Mouse (Mus musculus): ENCODE results near the gene Smim13. TPM values are rescaled to one million over a fixed set of nuclear protein-coding genes. Genes with fewer than 3 reads are reported as not detected.

Gene Smim13
- polyA plus RNA-seq, 1 experiment from 2014 or later = 13.7 TPM

DNA sequence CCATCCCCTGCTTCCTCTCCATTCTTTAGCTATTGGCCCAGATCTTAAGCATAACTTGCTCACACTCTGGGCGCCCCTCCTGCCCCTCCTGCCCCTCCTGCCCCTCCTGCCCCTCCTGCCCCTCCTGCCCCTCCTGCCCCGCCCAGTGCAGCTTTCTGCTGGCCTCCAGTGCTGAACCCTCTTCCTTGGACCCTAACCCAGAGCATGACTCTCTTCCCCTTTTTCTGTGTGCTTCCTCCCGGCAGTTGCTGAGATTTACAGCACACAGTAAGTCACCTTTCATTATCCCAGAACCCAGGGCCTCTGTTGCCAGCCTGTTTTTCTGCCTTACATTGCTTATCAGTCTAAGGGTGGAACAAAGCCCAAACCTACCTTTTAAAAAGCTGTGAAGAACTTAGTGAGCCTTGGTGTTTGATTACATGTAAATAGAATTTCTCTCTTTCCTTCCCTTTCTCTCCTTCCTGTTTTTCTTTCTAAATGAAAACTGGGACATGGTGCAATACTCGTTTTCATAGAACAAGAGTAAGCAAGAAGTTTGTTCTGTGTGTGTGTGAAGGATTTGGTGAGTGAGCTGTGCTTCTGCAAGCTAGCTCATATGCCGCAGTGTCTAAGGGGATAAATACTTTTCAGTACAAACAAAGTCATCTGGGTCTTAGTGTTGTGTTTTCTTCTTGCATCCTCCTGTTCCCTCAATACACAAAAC lies 13.8 kb downstream of the Smim13 start:
- Histone ChIP-seq H3K9me3 (ENCODE audit: control insufficient read depth, low read length) (no peaks in the 10 kb centered on the region), H3K4me1 (ENCODE audit: control insufficient read depth, insufficient read depth, low read length) (no peaks in the 10 kb centered on the region), H3K36me3 (ENCODE audit: control insufficient read depth, insufficient read depth, low read length) (no peaks in the 10 kb centered on the region), H3K9ac (ENCODE audit: low read length) (no peak overlapping the region), H3K27me3 (ENCODE audit: control insufficient read depth, insufficient read depth, low read length) (no peaks in the 10 kb centered on the region), H3K4me2 (no peak overlapping the region), H3K4me3 (ENCODE audit: low read depth, low read length) (no peak overlapping the region), H3K27ac (ENCODE audit: low read depth, low read length) (no peak overlapping the region)
- ATAC-seq (ENCODE audit: low FRiP score) (no peak), DNase-seq (ENCODE audit: low spot score, missing footprints) (no peak)
- 86% methylated on average over 5 of the region's 5 CpGs for WGBS

DNA sequence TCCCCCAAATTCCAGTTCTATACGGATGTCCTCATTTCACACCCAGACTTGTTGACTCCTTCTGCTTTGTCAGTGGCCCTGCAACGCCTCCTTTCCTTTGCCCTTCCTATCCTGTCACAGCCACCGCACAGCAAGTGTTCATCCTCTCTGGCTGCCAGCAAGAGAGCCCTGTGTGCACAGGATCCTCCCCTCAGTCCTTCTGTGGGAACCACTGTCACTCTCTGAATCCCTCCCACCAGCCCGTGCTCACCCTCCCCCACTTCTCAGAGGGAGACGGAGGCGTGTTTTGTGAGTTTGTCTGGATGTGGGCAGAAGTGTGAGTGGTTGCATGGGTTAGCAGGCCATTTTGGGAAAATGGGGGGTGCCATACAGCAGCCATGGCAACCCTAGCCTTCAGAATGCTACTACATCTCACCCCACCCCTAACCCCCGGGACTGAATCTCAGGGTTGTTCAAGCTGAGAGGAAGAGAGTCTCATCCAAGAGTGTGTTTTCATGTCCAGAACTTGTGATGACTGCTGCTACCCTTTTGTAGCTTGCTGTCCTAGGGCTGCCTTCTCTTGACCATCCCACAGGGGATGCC lies 18.3 kb downstream of the Smim13 start:
- H3K4me1 ChIP-seq (ENCODE audit: control insufficient read depth, insufficient read depth, low read length) = no peaks in the 10 kb centered on the region
- WGBS = 29% methylated on average over 7 of the region's 7 CpGs
- H3K9ac ChIP-seq (ENCODE audit: low read length) = no peak overlapping the region
- no peaks in the 10 kb centered on the region for H3K9me3 ChIP-seq (ENCODE audit: control insufficient read depth, low read length)
- no peaks in the 10 kb centered on the region for H3K27me3 ChIP-seq (ENCODE audit: control insufficient read depth, insufficient read depth, low read length)
- no peak overlapping the region for H3K4me2 ChIP-seq
- DNase-seq (ENCODE audit: low spot score, missing footprints) (no peak), ATAC-seq (ENCODE audit: low FRiP score) (no peak)
- H3K27ac ChIP-seq (ENCODE audit: low read depth, low read length) = no peak overlapping the region
- no peaks in the 10 kb centered on the region for H3K36me3 ChIP-seq (ENCODE audit: control insufficient read depth, insufficient read depth, low read length)
- no peak overlapping the region for H3K4me3 ChIP-seq (ENCODE audit: low read depth, low read length)

DNA sequence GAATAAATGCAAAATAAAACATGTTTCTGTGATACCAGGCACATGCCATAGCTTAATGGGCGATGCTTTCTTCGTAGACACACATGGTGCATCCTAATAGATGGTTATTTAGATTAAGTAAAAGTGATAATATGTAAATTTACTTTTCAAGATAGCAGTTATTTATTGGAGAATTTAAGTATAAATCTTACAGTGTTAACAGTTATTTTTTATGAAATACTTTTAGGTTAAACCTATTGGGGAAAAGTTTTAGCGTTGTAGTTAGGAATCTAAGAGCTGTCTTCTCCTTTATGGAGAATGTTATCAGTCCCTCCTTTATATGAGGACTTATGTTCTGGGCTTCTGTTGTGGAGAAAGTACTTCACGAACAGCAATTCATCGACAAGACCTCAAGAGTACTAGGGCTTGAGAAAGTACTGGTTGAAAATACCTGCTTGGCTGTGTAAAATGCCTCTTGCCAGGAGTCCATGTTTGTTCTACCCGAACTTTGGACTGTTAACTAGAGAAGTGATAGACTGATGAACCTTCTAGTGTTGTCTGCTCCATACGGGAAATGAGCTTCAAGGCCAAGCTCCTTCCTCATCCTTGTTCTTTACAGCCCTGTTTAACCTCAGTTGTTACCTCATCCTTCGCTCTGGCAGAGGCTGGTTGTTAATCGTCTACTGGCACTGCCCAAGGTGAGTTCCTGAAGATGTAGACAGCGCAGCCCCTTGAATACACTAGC lies 24.4 kb downstream of the Smim13 start, which contains the start of gene Gm17364:
Gm17364 (minus strand) TSS at position 51 of the 724 bp plus-strand sequence.
- Histone ChIP-seq H3K9ac (ENCODE audit: low read length) (no peak within 1 kb of the TSS), H3K9me3 (ENCODE audit: control insufficient read depth, low read length) (no peaks in the 10 kb centered on the region), H3K36me3 (ENCODE audit: control insufficient read depth, insufficient read depth, low read length) (no peaks in the 10 kb centered on the region), H3K27ac (ENCODE audit: low read depth, low read length) (no peak within 1 kb of the TSS), H3K27me3 (ENCODE audit: control insufficient read depth, insufficient read depth, low read length) (no peaks in the 10 kb centered on the region), H3K4me1 (ENCODE audit: control insufficient read depth, insufficient read depth, low read length) (no peaks in the 10 kb centered on the region), H3K4me3 (ENCODE audit: low read depth, low read length) (no peak within 1 kb of the TSS), H3K4me2 (no peak within 1 kb of the TSS)
- ATAC-seq (ENCODE audit: low FRiP score) (no peak), DNase-seq (ENCODE audit: low spot score, missing footprints) (no peak)
- 94% methylated on average over 10 of the region's 10 CpGs for WGBS

DNA sequence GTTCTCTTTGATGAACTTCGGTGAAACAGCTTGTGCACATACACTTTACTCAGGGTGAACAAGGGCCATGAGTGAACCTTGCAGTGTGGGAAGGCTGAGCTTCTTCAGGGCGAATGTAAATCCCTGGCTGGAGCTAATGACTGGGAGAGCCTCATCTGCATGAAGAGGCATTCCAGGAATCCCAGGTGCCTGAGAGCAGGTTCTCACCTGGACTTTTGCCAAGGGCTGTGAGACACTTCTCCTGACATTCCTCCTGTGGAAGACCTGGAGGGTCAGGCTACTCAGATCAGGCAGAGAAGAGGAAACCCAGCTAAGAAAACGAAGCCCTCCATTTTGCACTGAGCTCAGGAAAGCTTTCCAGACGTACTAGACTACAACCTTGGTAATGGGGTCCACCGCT lies 31.1 kb downstream of the Smim13 start:
- DNase-seq (ENCODE audit: low spot score, missing footprints) = no peak
- Histone ChIP-seq H3K27ac (ENCODE audit: low read depth, low read length) (no peak overlapping the region), H3K27me3 (ENCODE audit: control insufficient read depth, insufficient read depth, low read length) (no peaks in the 10 kb centered on the region), H3K36me3 (ENCODE audit: control insufficient read depth, insufficient read depth, low read length) (no peaks in the 10 kb centered on the region), H3K9me3 (ENCODE audit: control insufficient read depth, low read length) (no peaks in the 10 kb centered on the region), H3K9ac (ENCODE audit: low read length) (no peak overlapping the region), H3K4me3 (ENCODE audit: low read depth, low read length) (no peak overlapping the region), H3K4me2 (no peak overlapping the region), H3K4me1 (ENCODE audit: control insufficient read depth, insufficient read depth, low read length) (no peaks in the 10 kb centered on the region)
- ATAC-seq (ENCODE audit: low FRiP score) = no peak
- 78% methylated on average over 5 of the region's 5 CpGs for WGBS

DNA sequence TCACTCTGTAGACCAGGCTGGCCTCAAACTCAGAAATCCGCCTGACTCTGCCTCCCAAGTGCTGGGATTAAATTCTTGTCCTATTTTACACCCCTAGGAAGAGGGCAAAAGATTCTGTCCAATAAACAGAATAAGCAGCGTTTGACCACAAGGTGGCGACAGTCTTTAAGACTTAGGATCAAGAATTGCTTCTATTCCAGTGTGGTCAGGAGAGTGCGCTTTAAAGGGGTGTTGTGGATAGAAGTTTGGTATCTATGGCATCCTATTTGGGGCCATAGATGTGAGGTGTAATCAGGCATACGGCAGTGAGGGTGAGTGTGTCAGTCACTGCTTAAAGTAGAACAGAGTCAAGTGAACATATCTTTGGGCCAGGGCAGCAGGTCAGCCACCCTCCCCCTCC lies 33.6 kb downstream of the Smim13 start:
- Histone ChIP-seq H3K9me3 (ENCODE audit: control insufficient read depth, low read length) (no peaks in the 10 kb centered on the region), H3K4me2 (no peak overlapping the region), H3K27ac (ENCODE audit: low read depth, low read length) (no peak overlapping the region), H3K4me1 (ENCODE audit: control insufficient read depth, insufficient read depth, low read length) (no peaks in the 10 kb centered on the region), H3K4me3 (ENCODE audit: low read depth, low read length) (no peak overlapping the region), H3K36me3 (ENCODE audit: control insufficient read depth, insufficient read depth, low read length) (no peaks in the 10 kb centered on the region), H3K9ac (ENCODE audit: low read length) (no peak overlapping the region), H3K27me3 (ENCODE audit: control insufficient read depth, insufficient read depth, low read length) (no peaks in the 10 kb centered on the region)
- 39% methylated on average over 5 of the region's 5 CpGs for WGBS
- ATAC-seq (ENCODE audit: low FRiP score) (no peak), DNase-seq (ENCODE audit: low spot score, missing footprints) (peak; percentile 96)

DNA sequence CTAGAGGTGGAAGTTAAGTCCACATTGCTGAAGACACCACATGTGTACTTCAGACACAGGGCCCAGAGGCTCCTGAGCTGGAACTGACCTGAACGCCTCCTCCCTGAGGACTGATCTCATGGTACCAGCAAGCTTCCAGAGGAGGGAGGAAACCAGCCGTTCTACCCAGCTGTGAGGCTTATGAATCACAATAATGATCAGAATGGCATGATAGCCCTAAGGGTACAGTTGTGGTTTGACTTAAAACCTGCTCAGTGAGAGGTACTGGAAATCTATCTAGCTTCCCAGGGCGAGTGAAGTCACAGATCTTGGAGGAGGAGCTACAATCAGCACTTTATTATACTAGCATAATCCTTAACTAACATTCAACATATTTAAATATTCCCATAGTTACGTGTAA lies 35.8 kb downstream of the Smim13 start:
- Histone ChIP-seq H3K27me3 (ENCODE audit: control insufficient read depth, insufficient read depth, low read length) (no peaks in the 10 kb centered on the region), H3K4me1 (ENCODE audit: control insufficient read depth, insufficient read depth, low read length) (no peaks in the 10 kb centered on the region), H3K9ac (ENCODE audit: low read length) (no peak overlapping the region), H3K27ac (ENCODE audit: low read depth, low read length) (no peak overlapping the region), H3K36me3 (ENCODE audit: control insufficient read depth, insufficient read depth, low read length) (no peaks in the 10 kb centered on the region), H3K4me2 (no peak overlapping the region), H3K4me3 (ENCODE audit: low read depth, low read length) (no peak overlapping the region), H3K9me3 (ENCODE audit: control insufficient read depth, low read length) (no peaks in the 10 kb centered on the region)
- ATAC-seq (ENCODE audit: low FRiP score) (no peak), DNase-seq (ENCODE audit: low spot score, missing footprints) (no peak)
- 77% methylated on average over 4 of the region's 4 CpGs for WGBS

DNA sequence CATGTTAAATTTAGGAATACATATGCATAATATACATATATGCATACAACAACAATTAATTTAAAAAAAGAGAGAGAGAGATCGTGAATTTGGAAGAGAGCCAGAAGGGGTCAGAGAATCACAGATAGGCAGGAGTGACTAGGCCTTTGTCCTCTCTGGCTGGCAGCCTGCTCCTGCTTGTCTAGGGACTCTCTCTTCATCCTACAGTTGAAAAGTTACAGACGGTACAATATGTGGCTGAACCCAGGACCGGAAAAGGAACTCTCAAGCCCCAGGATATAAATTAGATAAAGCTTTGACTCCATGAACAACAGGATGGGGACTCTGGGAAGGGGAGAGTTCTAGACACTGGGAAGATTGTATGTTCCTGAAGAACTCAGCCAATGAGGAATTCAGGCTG lies 36.6 kb downstream of the Smim13 start:
- Histone ChIP-seq H3K4me1 (ENCODE audit: control insufficient read depth, insufficient read depth, low read length) (no peaks in the 10 kb centered on the region), H3K27ac (ENCODE audit: low read depth, low read length) (no peak overlapping the region), H3K4me2 (no peak overlapping the region), H3K36me3 (ENCODE audit: control insufficient read depth, insufficient read depth, low read length) (no peaks in the 10 kb centered on the region), H3K4me3 (ENCODE audit: low read depth, low read length) (no peak overlapping the region), H3K27me3 (ENCODE audit: control insufficient read depth, insufficient read depth, low read length) (no peaks in the 10 kb centered on the region), H3K9me3 (ENCODE audit: control insufficient read depth, low read length) (no peaks in the 10 kb centered on the region; the same call in 1 of the 2 replicates), H3K9ac (ENCODE audit: low read length) (no peak overlapping the region)
- ATAC-seq (ENCODE audit: low FRiP score) = no peak
- 91% methylated on average over 3 of the region's 3 CpGs for WGBS
- no peak for DNase-seq (ENCODE audit: low spot score, missing footprints)

DNA sequence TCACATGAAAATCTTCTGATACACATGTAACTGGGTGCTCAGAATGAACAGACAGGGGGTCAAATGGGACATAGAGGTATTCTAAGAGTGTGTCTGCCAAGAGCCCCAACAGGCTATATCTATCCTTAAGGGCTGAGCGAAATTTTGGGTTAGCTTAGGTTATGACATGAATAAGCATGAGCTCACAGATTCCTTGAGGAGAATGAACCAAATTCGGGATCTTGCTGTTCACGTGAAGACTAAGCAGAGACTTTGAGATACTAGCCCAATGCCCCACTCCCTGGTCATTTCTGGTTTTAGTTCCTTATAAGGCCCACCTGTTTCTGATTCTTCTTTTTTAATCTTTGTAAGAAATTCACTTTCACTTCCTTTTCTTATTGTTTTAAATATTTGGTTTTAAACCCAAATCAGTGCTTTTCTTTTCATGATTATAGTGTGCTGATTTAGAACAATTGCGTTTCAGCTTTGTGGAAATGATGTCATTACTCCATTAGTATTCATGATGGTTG lies 41.9 kb downstream of the Smim13 start:
- Histone ChIP-seq H3K27me3 (ENCODE audit: control insufficient read depth, insufficient read depth, low read length) (no peaks in the 10 kb centered on the region), H3K9me3 (ENCODE audit: control insufficient read depth, low read length) (no peaks in the 10 kb centered on the region; the same call in 1 of the 2 replicates), H3K27ac (ENCODE audit: low read depth, low read length) (no peak overlapping the region), H3K4me1 (ENCODE audit: control insufficient read depth, insufficient read depth, low read length) (no peaks in the 10 kb centered on the region), H3K4me2 (no peak overlapping the region), H3K36me3 (ENCODE audit: control insufficient read depth, insufficient read depth, low read length) (no peaks in the 10 kb centered on the region), H3K9ac (ENCODE audit: low read length) (no peak overlapping the region), H3K4me3 (ENCODE audit: low read depth, low read length) (no peak overlapping the region)
- DNase-seq (ENCODE audit: low spot score, missing footprints) = no peak
- no peak for ATAC-seq (ENCODE audit: low FRiP score)
- WGBS = 83% methylated on average over 4 of the region's 4 CpGs

DNA sequence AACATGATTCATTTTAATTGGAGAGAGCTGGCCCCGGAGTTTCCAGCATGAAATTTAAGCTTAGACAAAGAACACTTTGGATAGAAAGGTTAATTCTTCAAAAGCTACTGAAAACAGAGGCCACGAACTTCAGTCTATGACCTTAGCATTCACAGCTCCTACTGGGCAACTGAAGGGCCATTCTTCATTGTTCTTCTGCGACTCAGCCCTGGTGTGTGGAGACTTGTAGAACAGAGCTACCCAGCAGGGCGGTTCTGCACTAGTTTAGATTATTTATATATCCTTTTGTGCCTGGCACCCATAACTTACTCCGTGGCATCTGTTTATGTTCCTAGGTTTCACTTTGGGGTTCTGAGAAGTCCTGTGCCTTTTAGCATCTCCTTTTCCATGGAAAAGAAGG lies 44.0 kb downstream of the Smim13 start:
- DNase-seq (ENCODE audit: low spot score, missing footprints) = no peak
- no peak overlapping the region for H3K9ac ChIP-seq (ENCODE audit: low read length)
- H3K27ac ChIP-seq (ENCODE audit: low read depth, low read length) = no peak overlapping the region
- H3K9me3 ChIP-seq (ENCODE audit: control insufficient read depth, low read length) = no peaks in the 10 kb centered on the region; the same call in 1 of the 2 replicates
- 50% methylated on average over 5 of the region's 5 CpGs for WGBS
- peaks cover under 1% of the 10 kb centered on the region; the same call in 1 of the 2 replicates for H3K4me1 ChIP-seq (ENCODE audit: control insufficient read depth, insufficient read depth, low read length)
- no peak overlapping the region for H3K4me3 ChIP-seq (ENCODE audit: low read depth, low read length)
- no peak overlapping the region for H3K4me2 ChIP-seq
- ATAC-seq (ENCODE audit: low FRiP score) = no peak
- H3K36me3 ChIP-seq (ENCODE audit: control insufficient read depth, insufficient read depth, low read length) = no peaks in the 10 kb centered on the region
- no peaks in the 10 kb centered on the region for H3K27me3 ChIP-seq (ENCODE audit: control insufficient read depth, insufficient read depth, low read length)

Data from midbrain, embryonic 11.5 days (tissue).